Mouse (Mus musculus): ENCODE measurements around the gene Sf3b3.
A peak's percentile ranks its signal among the peaks of the same experiment; 100 is the strongest.
"Not testable (repeated sequence)": the region's sequence is repeated elsewhere in the genome, so short reads cannot be mapped to it uniquely, and the experiment has no call there.

Sf3b3 gene

DNA sequence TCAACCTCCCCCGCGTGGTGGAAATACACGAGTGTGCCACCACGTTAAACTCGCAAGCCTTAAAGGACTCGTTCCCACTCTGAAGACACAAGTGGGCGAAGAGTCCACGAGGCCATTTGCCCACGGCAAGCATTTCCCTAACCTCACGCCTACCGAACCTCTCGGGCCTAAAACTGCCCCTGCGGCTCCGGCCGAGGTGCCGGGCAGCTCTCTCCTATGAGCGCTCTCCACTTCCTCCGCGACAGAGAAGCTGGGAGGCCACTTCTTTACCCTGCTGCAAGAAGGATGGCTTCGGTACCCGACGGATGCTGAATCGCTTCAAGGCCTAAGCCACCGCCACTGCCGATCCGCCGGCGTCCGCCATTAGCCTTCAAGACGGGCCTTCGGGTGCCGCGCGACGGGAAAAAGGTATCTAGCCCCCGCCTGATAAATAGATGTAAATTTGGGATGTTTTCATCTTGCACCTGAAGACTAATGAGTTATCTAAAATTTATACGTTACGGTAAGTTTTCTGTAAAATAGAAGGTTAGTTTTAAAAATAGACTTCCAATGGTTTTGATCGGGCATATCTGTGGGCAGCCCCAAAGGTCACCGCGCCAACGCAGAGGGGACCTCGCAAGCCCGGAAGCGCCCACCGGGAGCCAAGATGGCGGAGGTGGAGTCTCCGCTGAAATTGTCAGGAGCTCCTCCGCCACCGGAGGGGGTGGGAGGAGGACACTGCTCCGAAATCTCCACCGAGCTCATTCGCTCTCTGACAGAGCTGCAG is at the start of gene Sf3b3, which contains the start of gene Cog4:
Gene Sf3b3 (minus strand): TSS at position 383 of the 766 bp plus-strand sequence.
Gene Cog4 (plus strand): TSS at position 196 of the 766 bp plus-strand sequence.
- peak; percentile 87 for DNase-seq (ENCODE audit: low read depth, low spot score)

DNA sequence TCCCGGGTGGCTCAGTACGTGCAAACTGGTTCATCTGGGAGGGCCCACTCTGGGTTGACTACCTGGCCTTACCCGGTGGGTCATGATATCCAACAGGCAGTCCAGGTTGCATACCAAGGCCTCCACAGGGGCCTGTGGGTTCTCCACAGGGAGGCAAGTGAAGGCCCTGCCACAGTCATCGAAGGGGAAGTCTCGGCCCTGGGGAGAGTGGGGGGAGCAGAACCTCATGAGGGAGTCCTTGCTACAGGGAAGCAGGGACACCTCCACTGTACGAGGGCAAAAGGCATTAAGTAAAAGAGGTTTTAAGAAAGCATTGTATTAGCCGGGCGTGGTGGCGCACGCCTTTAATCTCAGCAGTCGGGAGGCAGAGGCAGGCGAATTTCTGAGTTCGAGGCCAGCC is 49.2 kb upstream of the Sf3b3 start:
- DNase-seq (ENCODE audit: low read depth, low spot score) = no peak

DNA sequence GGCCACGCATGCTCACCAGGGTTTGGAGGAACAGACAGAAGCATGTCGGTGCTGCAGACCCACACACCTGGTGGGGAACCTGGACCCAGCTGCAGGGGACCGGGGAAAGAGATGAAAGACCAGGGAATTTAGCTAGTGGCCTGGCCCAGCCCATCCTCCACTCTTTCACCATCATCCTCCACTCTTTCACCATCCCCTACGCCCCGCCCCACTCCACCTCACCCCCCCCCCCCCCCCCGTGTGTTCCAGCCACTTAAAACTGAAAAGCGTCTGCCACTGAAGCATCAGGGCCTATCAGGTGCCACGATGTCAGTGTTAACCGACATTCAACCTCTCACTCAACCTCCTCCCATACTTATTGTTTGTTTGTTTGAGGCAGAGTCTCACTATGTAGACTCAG is 48.7 kb upstream of the Sf3b3 start:
- DNase-seq (ENCODE audit: low read depth, low spot score) = no peak

DNA sequence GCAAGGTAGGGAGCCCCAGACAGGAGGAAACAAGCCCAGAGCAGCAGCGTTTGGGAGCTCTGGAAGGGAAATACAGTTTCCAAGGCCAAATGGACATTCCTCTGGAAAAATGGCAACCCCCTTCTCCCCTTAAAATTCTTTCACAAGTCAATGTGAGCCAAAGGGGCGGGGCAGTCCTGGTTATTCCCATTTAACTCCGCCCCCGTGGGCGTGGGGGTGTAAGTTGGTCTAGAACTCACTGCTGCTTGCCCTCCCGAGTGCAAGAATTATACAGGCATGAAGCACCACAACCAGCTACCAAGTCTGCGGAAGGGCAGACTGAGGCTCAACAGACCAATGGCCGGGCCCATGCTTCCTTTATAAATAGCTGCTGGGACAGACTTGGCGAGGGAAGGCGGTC is 48.3 kb upstream of the Sf3b3 start:
- DNase-seq (ENCODE audit: low read depth, low spot score) = no peak

- no peak for DNase-seq (ENCODE audit: low read depth, low spot score)
These were observed 46.3 kb upstream of the Sf3b3 start for GRCm38 (mm10) chr8:110892913-110893312.

- DNase-seq (ENCODE audit: low read depth, low spot score) = no peak
These were observed 45.5 kb upstream of the Sf3b3 start for GRCm38 (mm10) chr8:110892040-110892439.

DNA sequence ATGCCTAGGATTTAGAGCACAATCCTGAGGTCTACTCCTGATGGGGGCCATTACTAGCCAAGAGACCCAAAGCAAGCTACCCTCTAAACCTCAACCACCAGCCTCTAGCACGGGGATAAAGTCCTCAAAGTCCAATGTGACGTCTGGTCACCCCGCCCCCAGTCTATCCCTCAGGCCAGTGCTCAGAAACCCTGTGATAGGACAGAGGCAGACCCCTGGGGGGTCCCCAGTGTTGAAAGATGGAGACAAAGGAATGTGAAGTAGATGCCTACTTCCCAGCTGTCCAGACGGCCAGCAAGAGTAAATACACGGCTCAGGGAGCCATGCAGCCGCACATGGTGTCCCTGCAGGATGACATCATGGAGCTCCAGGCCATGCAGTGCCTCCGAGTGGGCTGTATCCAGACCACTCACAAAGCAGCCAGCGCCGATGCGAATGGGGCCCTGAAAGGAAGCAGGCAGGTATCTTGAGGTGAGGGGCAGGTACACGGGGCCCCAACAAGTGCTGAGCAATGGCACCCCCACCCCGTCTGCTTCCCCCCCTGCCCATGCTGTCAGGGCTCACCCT is 43.4 kb upstream of the Sf3b3 start:
- no peak for DNase-seq (ENCODE audit: low read depth, low spot score)

- DNase-seq (ENCODE audit: low read depth, low spot score) = no peak
These were observed 42.3 kb upstream of the Sf3b3 start for GRCm38 (mm10) chr8:110888860-110889259.

DNA sequence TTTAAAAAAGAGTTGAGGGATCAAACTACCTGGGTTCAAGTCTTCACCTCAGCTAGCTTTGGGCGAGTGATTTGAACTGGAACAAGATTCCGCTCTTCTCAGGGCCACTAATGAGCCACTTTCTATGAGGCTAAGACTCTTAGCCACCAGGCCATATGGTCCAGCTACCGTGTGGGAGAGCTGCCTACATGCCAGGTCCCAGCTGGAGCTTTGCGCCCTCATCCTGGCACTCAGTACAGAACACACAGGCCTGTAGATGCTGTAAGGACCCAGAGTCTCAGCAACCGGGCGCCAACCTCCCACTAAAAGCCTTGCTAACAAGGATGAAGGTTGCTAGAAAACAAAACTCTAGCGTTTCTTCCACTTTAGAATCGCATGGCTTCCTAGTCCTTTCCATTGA is 41.9 kb upstream of the Sf3b3 start:
- DNase-seq (ENCODE audit: low read depth, low spot score) = no peak

- DNase-seq (ENCODE audit: low read depth, low spot score) = no peak
These were observed 41.0 kb upstream of the Sf3b3 start for GRCm38 (mm10) chr8:110887551-110887950.

- DNase-seq (ENCODE audit: low read depth, low spot score) = no peak
These were observed 40.0 kb upstream of the Sf3b3 start for GRCm38 (mm10) chr8:110886634-110887033.

- no peak for DNase-seq (ENCODE audit: low read depth, low spot score)
These were observed 37.2 kb upstream of the Sf3b3 start for GRCm38 (mm10) chr8:110883824-110884223.

- no peak for DNase-seq (ENCODE audit: low read depth, low spot score)
These were observed 35.2 kb upstream of the Sf3b3 start for GRCm38 (mm10) chr8:110881741-110882310.

- DNase-seq (ENCODE audit: low read depth, low spot score) = no peak
These were observed 31.3 kb upstream of the Sf3b3 start for GRCm38 (mm10) chr8:110877862-110878261.

GRCm38 (mm10) chr8:110870501-110870900 is 23.9 kb upstream of the Sf3b3 start:
- DNase-seq (ENCODE audit: low read depth, low spot score) = no peak

- not testable (repeated sequence) for DNase-seq (ENCODE audit: low read depth, low spot score)
These were observed 14.9 kb upstream of the Sf3b3 start for GRCm38 (mm10) chr8:110861347-110862025.

DNA sequence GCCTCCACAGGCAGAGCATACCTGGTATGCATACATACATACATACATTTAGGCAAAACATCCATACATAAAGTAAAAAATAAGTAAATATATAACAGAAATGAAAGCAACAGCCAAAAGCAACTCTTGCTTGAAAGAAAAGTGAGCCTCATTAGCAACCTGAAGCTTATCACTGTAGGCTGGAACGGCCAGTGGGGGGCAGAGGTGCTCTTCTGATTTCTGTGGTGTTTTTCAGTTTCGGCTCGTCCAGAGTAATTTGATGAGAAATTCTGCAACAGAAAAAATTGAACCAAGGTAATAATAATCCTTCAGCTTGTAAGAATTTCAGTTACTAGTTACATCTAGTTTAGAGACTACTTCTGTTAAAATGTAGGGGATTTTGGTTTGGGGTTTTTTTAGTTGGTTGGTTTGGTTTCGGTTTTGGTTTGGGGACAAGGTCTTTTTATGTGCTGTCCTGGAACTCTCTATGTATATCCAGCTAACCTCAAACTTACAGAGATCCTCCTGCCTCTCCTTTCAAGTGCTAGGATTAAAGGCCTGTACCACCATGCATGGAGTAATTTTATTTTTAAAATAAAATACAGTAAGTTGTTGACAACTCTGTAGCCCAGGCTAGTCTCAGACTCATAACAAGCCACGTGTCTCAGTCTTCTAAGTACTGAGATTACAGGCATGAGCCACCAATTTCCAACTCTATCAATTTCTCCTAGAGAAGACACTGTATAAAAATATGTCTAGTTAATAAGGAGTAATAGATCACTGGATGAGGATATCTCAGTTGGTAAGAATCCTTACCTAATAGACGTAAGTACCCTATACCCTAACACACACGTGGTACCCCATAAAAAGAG is 13.3 kb upstream of the Sf3b3 start:
- no peak for DNase-seq (ENCODE audit: low read depth, low spot score)

DNA sequence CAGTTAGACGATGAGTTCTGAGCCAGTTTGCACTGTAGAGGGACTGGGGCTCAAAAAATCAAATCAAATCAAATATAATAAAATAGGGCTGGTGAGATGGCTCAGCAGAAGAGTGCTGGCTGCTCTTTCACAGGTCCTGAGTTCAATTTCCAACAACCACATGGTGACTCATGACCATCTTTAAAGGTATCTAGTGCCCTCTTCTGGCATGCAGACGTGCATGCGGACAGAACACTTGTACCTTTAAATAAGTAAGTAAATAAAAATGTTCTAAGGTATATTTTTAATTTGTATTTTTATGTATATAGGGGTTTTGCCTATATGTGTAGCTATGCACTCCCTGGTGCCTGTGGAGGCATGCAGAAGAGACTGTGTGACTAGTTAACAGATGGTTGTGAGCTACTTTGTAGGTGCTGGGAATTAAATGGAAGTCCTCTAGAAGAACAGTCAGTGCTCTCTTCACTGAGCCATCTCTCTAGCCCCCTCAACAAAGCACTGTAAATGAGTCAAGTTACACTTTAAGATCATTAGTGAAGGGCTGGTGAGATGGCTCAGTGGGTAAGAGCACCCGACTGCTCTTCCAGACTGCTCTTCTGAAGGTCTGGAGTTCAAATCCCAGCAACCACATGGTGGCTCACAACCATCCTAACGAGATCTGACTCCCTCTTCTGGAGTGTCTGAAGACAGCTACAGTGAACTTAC is 10.3 kb upstream of the Sf3b3 start:
- no peak for DNase-seq (ENCODE audit: low read depth, low spot score)

DNA sequence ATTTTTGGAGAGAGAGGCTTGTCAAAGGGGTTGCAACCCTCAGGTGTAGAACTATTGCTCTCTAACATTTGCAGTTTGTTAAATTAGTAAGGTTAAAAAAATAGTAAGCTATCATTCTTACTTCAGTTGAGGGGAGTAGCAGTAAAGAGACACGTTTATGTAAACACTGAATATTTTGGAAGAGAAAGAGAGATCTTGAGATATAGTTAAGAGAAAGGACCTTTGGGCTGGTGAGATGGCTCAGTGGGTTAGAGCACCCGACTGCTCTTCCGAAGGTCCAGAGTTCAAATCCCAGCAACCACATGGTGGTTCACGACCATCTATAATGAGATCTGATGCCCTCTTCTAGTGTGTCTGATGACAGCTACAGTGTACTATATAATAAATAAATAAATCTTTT is 9.5 kb upstream of the Sf3b3 start:
- not testable (repeated sequence) for DNase-seq (ENCODE audit: low read depth, low spot score)

GRCm38 (mm10) chr8:110851186-110851585 is 4.6 kb upstream of the Sf3b3 start:
- no peak for DNase-seq (ENCODE audit: low read depth, low spot score)
